Mouse (Mus musculus): ENCODE results near the gene Lrba.

Lrba gene

GRCm38 (mm10) chr3:86268074-86268702, 43.7 kb downstream of the Lrba start:
- no peak for DNase-seq

GRCm38 (mm10) chr3:86275651-86276050, 51.2 kb downstream of the Lrba start:
- no peak for DNase-seq

- no peak for DNase-seq
Measured at GRCm38 (mm10) chr3:86291326-86291725, 66.8 kb downstream of the Lrba start.

- DNase-seq, result no peak
Measured at GRCm38 (mm10) chr3:86294866-86295265, 70.4 kb downstream of the Lrba start.

GRCm38 (mm10) chr3:86296214-86296613, 71.7 kb downstream of the Lrba start:
- DNase-seq, result no peak

- DNase-seq, result no peak
Measured at GRCm38 (mm10) chr3:86308833-86309232, 84.4 kb downstream of the Lrba start.

GRCm38 (mm10) chr3:86310216-86310615, 85.7 kb downstream of the Lrba start:
- no peak for DNase-seq

- DNase-seq, result no peak
Measured at GRCm38 (mm10) chr3:86311406-86311805, 86.9 kb downstream of the Lrba start.

GRCm38 (mm10) chr3:86317636-86318035, 93.2 kb downstream of the Lrba start:
- DNase-seq, result no peak

- no peak for DNase-seq
Measured at GRCm38 (mm10) chr3:86328531-86328930, 104.1 kb downstream of the Lrba start.

- DNase-seq, result no peak
Measured at GRCm38 (mm10) chr3:86343261-86343660, 118.8 kb downstream of the Lrba start.

GRCm38 (mm10) chr3:86362486-86362885, 138.0 kb downstream of the Lrba start:
- DNase-seq, result no peak

GRCm38 (mm10) chr3:86371466-86371865, 147.0 kb downstream of the Lrba start:
- no peak for DNase-seq

GRCm38 (mm10) chr3:86375276-86375675, 150.8 kb downstream of the Lrba start:
- DNase-seq, result no peak

GRCm38 (mm10) chr3:86382557-86382956, 158.1 kb downstream of the Lrba start:
- DNase-seq, result no peak

- DNase-seq, result no peak
Measured at GRCm38 (mm10) chr3:86385047-86385446, 160.6 kb downstream of the Lrba start.

- DNase-seq, result no peak
Measured at GRCm38 (mm10) chr3:86386246-86386645, 161.8 kb downstream of the Lrba start.

GRCm38 (mm10) chr3:86423828-86424227, 199.3 kb downstream of the Lrba start:
- no peak for DNase-seq

- no peak for DNase-seq
Measured at GRCm38 (mm10) chr3:86426733-86427132, 202.3 kb downstream of the Lrba start.

GRCm38 (mm10) chr3:86443497-86443896, 219.0 kb downstream of the Lrba start:
- no peak for DNase-seq

GRCm38 (mm10) chr3:86451211-86451610, 226.7 kb downstream of the Lrba start:
- no peak for DNase-seq

GRCm38 (mm10) chr3:86461582-86461981, 237.1 kb downstream of the Lrba start:
- DNase-seq, result no peak

GRCm38 (mm10) chr3:86489992-86490391, 265.5 kb downstream of the Lrba start:
- DNase-seq, result no peak

GRCm38 (mm10) chr3:86500586-86500985, 276.1 kb downstream of the Lrba start:
- DNase-seq, result no peak

- no peak for DNase-seq
Measured at GRCm38 (mm10) chr3:86518506-86519109, 294.1 kb downstream of the Lrba start.
